Mouse (Mus musculus): Measurements from ENCODE around the gene Zfp513. TPM values are rescaled to one million over a fixed set of nuclear protein-coding genes. Genes with fewer than 3 reads are reported as not detected.

The Zfp513 gene
- total RNA-seq, 2 experiments from 2014 or later = 24.2 to 28.7 TPM

GRCm38 (mm10) chr5:31201042-31201741 is 911 bp downstream of the Zfp513 start:
- no peak for DNase-seq (ENCODE audit: low spot score in 2 of 2)

- no peak for DNase-seq (ENCODE audit: low spot score in 2 of 2)
Measured at GRCm38 (mm10) chr5:31200327-31200768, 1.8 kb downstream of the Zfp513 start.

GRCm38 (mm10) chr5:31199893-31200292 is 2.2 kb downstream of the Zfp513 start:
- no peak for DNase-seq (ENCODE audit: low spot score in 2 of 2)

- no peak for DNase-seq (ENCODE audit: low spot score in 2 of 2)
Measured at GRCm38 (mm10) chr5:31199321-31199892, 2.7 kb downstream of the Zfp513 start.

- no peak for DNase-seq (ENCODE audit: low spot score in 2 of 2)
Measured at GRCm38 (mm10) chr5:31198616-31199320, 3.3 kb downstream of the Zfp513 start.

GRCm38 (mm10) chr5:31198170-31198569 is 3.9 kb downstream of the Zfp513 start:
- DNase-seq (ENCODE audit: low spot score in 2 of 2) = no peak

GRCm38 (mm10) chr5:31197072-31197471 is 5.0 kb downstream of the Zfp513 start:
- DNase-seq (ENCODE audit: low spot score in 2 of 2) = no peak

- DNase-seq (ENCODE audit: low spot score in 2 of 2) = no peak
Measured at GRCm38 (mm10) chr5:31196207-31196606, 5.9 kb downstream of the Zfp513 start.

- DNase-seq (ENCODE audit: low spot score in 2 of 2) = no peak
Measured at GRCm38 (mm10) chr5:31195671-31196070, 6.4 kb downstream of the Zfp513 start.

GRCm38 (mm10) chr5:31194486-31195485 is 7.3 kb downstream of the Zfp513 start:
- no peak for DNase-seq (ENCODE audit: low spot score in 2 of 2)

GRCm38 (mm10) chr5:31193631-31194281 is 8.3 kb downstream of the Zfp513 start:
- no peak for DNase-seq (ENCODE audit: low spot score in 2 of 2)

- peak; percentile 100 for DNase-seq (ENCODE audit: low spot score in 2 of 2)
Measured at GRCm38 (mm10) chr5:31192939-31193630, 9.0 kb downstream of the Zfp513 start, which contains the start of the genes Snx17 and Eif2b4. Snx17 (plus strand) TSS chr5:31193227. Eif2b4 (minus strand) TSS chr5:31193430.

GRCm38 (mm10) chr5:31192045-31192938 is 9.8 kb downstream of the Zfp513 start:
- no peak for DNase-seq (ENCODE audit: low spot score in 2 of 2)

- no peak for DNase-seq (ENCODE audit: low spot score in 2 of 2)
Measured at GRCm38 (mm10) chr5:31190201-31190600, 11.9 kb downstream of the Zfp513 start.

GRCm38 (mm10) chr5:31188223-31188840 is 13.8 kb downstream of the Zfp513 start:
- no peak for DNase-seq (ENCODE audit: low spot score in 2 of 2)

- DNase-seq (ENCODE audit: low spot score in 2 of 2) = no peak
Measured at GRCm38 (mm10) chr5:31183678-31184077, 18.4 kb downstream of the Zfp513 start.

GRCm38 (mm10) chr5:31181183-31181770 is 20.8 kb downstream of the Zfp513 start:
- DNase-seq (ENCODE audit: low spot score in 2 of 2) = no peak

Data from left cerebral cortex, adult 18-20 months (tissue).